Mouse (Mus musculus): ENCODE data around the gene Map3k7cl.

The Map3k7cl gene

DNA sequence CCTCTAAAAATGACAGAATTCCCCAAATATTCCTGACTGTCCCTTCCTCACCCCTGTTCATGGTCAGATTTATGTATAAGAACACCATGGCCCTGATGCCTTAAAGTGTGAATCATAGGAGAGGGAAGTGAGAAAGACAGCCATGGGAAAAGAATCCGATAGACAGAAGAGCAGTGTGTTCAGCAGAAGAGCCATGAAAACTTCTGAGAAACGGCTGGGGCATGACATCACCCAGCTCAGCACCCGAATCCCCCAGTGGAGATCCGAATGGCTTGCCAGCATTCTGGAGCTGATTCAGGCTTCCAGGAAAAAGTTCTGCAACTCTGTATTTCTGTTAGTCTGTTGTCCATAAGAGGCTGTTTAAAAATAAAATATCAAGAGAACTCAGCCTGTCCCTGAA lies 82.7 kb downstream of the Map3k7cl start:
- DNase-seq (ENCODE audit: low spot score) = no peak

GRCm38 (mm10) chr16:87638098-87638497 lies 85.0 kb downstream of the Map3k7cl start:
- no peak for DNase-seq (ENCODE audit: low spot score)

DNA sequence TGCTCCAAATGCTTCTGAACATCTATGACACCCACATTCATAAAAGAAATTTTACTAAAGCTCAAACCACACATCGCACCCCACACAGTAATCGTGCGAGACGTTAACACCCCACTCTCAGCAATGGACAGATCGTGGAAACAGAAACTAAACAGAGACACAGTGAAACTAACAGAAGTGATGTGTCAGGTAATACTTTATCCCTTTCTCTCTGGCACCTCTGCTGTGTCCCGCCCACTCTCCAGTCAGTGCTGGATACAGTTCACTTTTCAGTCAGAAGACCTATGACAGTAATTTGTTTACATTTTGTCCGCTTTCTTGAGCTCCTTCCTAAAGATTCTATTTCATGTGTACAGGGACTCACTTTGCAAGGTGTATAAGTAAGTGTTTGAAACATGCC lies 89.1 kb downstream of the Map3k7cl start:
- DNase-seq (ENCODE audit: low spot score) = no peak

GRCm38 (mm10) chr16:87644111-87644770 lies 91.1 kb downstream of the Map3k7cl start:
- DNase-seq (ENCODE audit: low spot score) = no peak

Data from testis, postnatal 14 days (tissue).